Mouse (Mus musculus) kidney, postnatal 10 days (tissue): ENCODE results near the gene Napsa.

Source experiments
- DNase-seq: peaks from one replicate; pipeline ENCODE4 v3.0.0; 2021; ENCODE audit warnings: mixed read lengths

Gene Napsa

GRCm38 (mm10) chr7:44632676-44633075, 60.5 kb downstream of the Napsa start:
- no peak for DNase-seq

DNA sequence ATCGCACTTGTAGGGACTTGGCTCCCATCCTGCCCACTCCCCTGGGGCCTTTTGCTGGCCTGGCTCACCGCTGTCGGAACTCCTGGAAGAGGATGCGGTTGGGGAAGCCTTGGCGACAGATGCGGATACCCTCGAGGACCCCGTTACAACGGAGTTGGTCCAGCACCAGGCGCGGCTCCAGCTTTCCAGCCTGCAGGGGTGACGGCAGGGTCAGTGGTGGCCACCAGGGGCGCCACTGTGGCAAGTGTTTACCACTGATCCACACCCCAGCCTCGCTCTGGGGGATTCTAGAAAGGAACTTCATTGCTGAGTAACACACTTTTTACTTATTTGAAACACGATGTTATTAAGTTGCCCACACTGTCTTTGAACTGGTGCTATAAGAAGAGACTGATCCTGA, 61.2 kb downstream of the Napsa start:
- DNase-seq, result peak; percentile 21
